Mouse (Mus musculus) embryonic facial prominence, embryonic 15.5 days (tissue): ENCODE data around the gene Lin7b. TPM values are rescaled to one million over a fixed set of nuclear protein-coding genes. Genes with fewer than 3 reads are reported as not detected.
"Not testable (repeated sequence)": the region's sequence is repeated elsewhere in the genome, so short reads cannot be mapped to it uniquely, and the experiment has no call there.

Experiments
- ATAC-seq: fragments of 200-750 bp; cut with Nextera tagmentation; 2 replicates; pipeline ENCODE4 v1.8.0; 2017; ENCODE audit warnings: low read depth, moderate TSS enrichment; ENCODE audit not compliant: insufficient number of reproducible peaks, low FRiP score, low TSS enrichment
- H3K27ac ChIP-seq: fragments of 300-500 bp; sonication (generic); replicated peaks from 2 replicates; pipeline ENCODE4 v1.5.1; 2015; ENCODE audit warnings: mild to moderate bottlenecking, inconsistent platforms
- H3K27me3 ChIP-seq: fragments of 300-500 bp; sonication (generic); 2 replicates; pipeline ENCODE4 v1.6.1; 2015; ENCODE audit warnings: inconsistent platforms
- H3K36me3 ChIP-seq: fragments of 300-500 bp; sonication (generic); 2 replicates; pipeline ENCODE4 v1.6.1; 2015; ENCODE audit warnings: mild to moderate bottlenecking, inconsistent platforms
- H3K4me1 ChIP-seq: fragments of 300-500 bp; sonication (generic); 2 replicates; pipeline ENCODE4 v1.6.1; 2015; ENCODE audit warnings: inconsistent platforms
- H3K4me2 ChIP-seq: fragments of 300-500 bp; sonication (generic); replicated peaks from 2 replicates; pipeline ENCODE4 v1.6.1; 2015; ENCODE audit warnings: mild to moderate bottlenecking, inconsistent platforms
- H3K4me3 ChIP-seq: fragments of 300-500 bp; sonication (generic); replicated peaks from 2 replicates; pipeline ENCODE4 v1.5.1; 2015; ENCODE audit warnings: mild to moderate bottlenecking, inconsistent platforms
- H3K9ac ChIP-seq: fragments of 300-500 bp; sonication (generic); 2 replicates; pipeline ENCODE4 v1.6.1; 2015; ENCODE audit warnings: inconsistent platforms
- H3K9me3 ChIP-seq: fragments of 300-500 bp; sonication (generic); replicated peaks from 2 replicates; pipeline ENCODE4 v1.6.1; 2016; ENCODE audit warnings: inconsistent platforms
- WGBS: fragments of 180-500 bp; shearing (Covaris S2); methylation state at CpG from one replicate; pipeline ENCODE4 v1.1.7; 2015; 5-methylcytosine and 5-hydroxymethylcytosine counted together
- polyA plus RNA-seq: library from polyadenylated mRNA; unstranded; fragments of >200 nt; fragmentation: Nextera tagmentation; extraction: Ambion mirVana; gene quantifications from 2 replicates; pipeline ENCODE4 v1.2.1, GENCODE M21; 2015

Gene Lin7b
- polyA plus RNA-seq, 1 experiment from 2014 or later, result 4.0 TPM

- Histone ChIP-seq H3K4me3 (no peak overlapping the region), H3K9me3 (no peaks in the 10 kb centered on the region), H3K4me2 (no peak overlapping the region), H3K27ac (no peak overlapping the region), H3K4me1 (peaks cover 20% of the 10 kb centered on the region), H3K9ac (no peak overlapping the region), H3K36me3 (no peaks in the 10 kb centered on the region), H3K27me3 (peaks cover 71% of the 10 kb centered on the region)
- 78% methylated on average over 10 of the region's 10 CpGs for WGBS
- ATAC-seq, result no peak
These were observed 37.5 kb upstream of the Lin7b start for GRCm38 (mm10) chr7:45407836-45408235.

- Histone ChIP-seq H3K27me3 (peaks cover 64% of the 10 kb centered on the region), H3K4me2 (peak overlapping the region; percentile 83), H3K36me3 (no peaks in the 10 kb centered on the region), H3K9me3 (no peaks in the 10 kb centered on the region), H3K4me1 (peaks cover 23% of the 10 kb centered on the region), H3K4me3 (peak overlapping the region; percentile 46), H3K27ac (no peak overlapping the region), H3K9ac (0 out of 2 replicates have a peak overlapping the region, but pooled peaks have one; percentile 2)
- ATAC-seq, result no peak
- WGBS, result 2% methylated on average over 108 of the region's 114 CpGs
These were observed 36.1 kb upstream of the Lin7b start for GRCm38 (mm10) chr7:45406157-45407156.

- Histone ChIP-seq H3K4me3 (peak within 1 kb of the TSS; percentile 46), H3K9ac (0 out of 2 replicates have a peak within 1 kb of the TSS, but pooled peaks have one; percentile 2), H3K4me1 (peaks cover 24% of the 10 kb centered on the region), H3K36me3 (no peaks in the 10 kb centered on the region), H3K27ac (no peak within 1 kb of the TSS), H3K27me3 (peaks cover 53% of the 10 kb centered on the region), H3K9me3 (no peaks in the 10 kb centered on the region), H3K4me2 (peak within 1 kb of the TSS; percentile 83)
- 9% methylated on average over 28 of the region's 28 CpGs for WGBS
- ATAC-seq, result no peak
These were observed 35.0 kb upstream of the Lin7b start, which contains the start of gene Kcna7 for GRCm38 (mm10) chr7:45405091-45406075. Gene Kcna7 (plus strand): TSS chr7:45405653.

GRCm38 (mm10) chr7:45403532-45404261 is 33.3 kb upstream of the Lin7b start:
- no peak for ATAC-seq
- no peak overlapping the region for H3K9ac ChIP-seq
- no peaks in the 10 kb centered on the region for H3K9me3 ChIP-seq
- H3K36me3 ChIP-seq, result no peaks in the 10 kb centered on the region
- H3K4me1 ChIP-seq, result peaks cover 24% of the 10 kb centered on the region
- no peak overlapping the region for H3K27ac ChIP-seq
- H3K27me3 ChIP-seq, result peaks cover 39% of the 10 kb centered on the region
- 35% methylated on average over 6 of the region's 6 CpGs for WGBS
- H3K4me3 ChIP-seq, result no peak overlapping the region
- no peak overlapping the region for H3K4me2 ChIP-seq

- Histone ChIP-seq H3K9ac (no peak overlapping the region; the same call in 1 of the 2 replicates), H3K27ac (no peak overlapping the region), H3K4me3 (no peak overlapping the region), H3K4me1 (peaks cover 20% of the 10 kb centered on the region), H3K4me2 (no peak overlapping the region), H3K36me3 (no peaks in the 10 kb centered on the region), H3K9me3 (no peaks in the 10 kb centered on the region), H3K27me3 (peaks cover 18% of the 10 kb centered on the region)
- WGBS, result 44% methylated on average over 10 of the region's 10 CpGs
- no peak for ATAC-seq
These were observed 31.2 kb upstream of the Lin7b start for GRCm38 (mm10) chr7:45401521-45402085.

GRCm38 (mm10) chr7:45396787-45397186 is 26.4 kb upstream of the Lin7b start:
- H3K36me3 ChIP-seq, result peaks cover 14% of the 10 kb centered on the region
- peaks cover 22% of the 10 kb centered on the region for H3K4me1 ChIP-seq
- no peaks in the 10 kb centered on the region for H3K27me3 ChIP-seq
- ATAC-seq, result no peak
- H3K4me3 ChIP-seq, result no peak overlapping the region
- no peak overlapping the region for H3K4me2 ChIP-seq
- H3K9ac ChIP-seq, result no peak overlapping the region
- no peak overlapping the region for H3K27ac ChIP-seq
- no peaks in the 10 kb centered on the region for H3K9me3 ChIP-seq
- 80% methylated on average over 2 of the region's 2 CpGs for WGBS

- not testable (repeated sequence) for H3K9ac ChIP-seq
- 0% methylated on average over 3 of the region's 3 CpGs for WGBS
These were observed 26.0 kb upstream of the Lin7b start for GRCm38 (mm10) chr7:45396337-45396775.

GRCm38 (mm10) chr7:45395578-45396336 is 25.4 kb upstream of the Lin7b start, which contains the start of gene Snrnp70:
Gene Snrnp70 (minus strand): TSS chr7:45395742.
- H3K27ac ChIP-seq, result peak within 1 kb of the TSS; percentile 99
- no peaks in the 10 kb centered on the region for H3K27me3 ChIP-seq
- H3K4me3 ChIP-seq, result peak within 1 kb of the TSS; percentile 80
- ATAC-seq, result peak; percentile 99
- H3K9ac ChIP-seq, result peak within 1 kb of the TSS; percentile 93
- peak within 1 kb of the TSS; percentile 87 for H3K4me2 ChIP-seq
- no peaks in the 10 kb centered on the region for H3K9me3 ChIP-seq
- WGBS, result 1% methylated on average over 60 of the region's 60 CpGs
- H3K4me1 ChIP-seq, result peaks cover 18% of the 10 kb centered on the region
- H3K36me3 ChIP-seq, result peaks cover 22% of the 10 kb centered on the region

More at GRCm38 (mm10) chr7:45396337-45396775, 26.0 kb upstream of the Lin7b start:
- Histone ChIP-seq H3K27ac (peak overlapping the region; percentile 99), H3K36me3 (peaks cover 18% of the 10 kb centered on the region), H3K4me2 (peak overlapping the region; percentile 63), H3K4me3 (peak overlapping the region; percentile 80), H3K4me1 (peaks cover 18% of the 10 kb centered on the region)
- H3K9me3 ChIP-seq, H3K27me3 ChIP-seq: not testable (repeated sequence)
- ATAC-seq, result peak; percentile 22; the same call in 1 of the 2 replicates

GRCm38 (mm10) chr7:45395129-45395541 is 24.8 kb upstream of the Lin7b start:
- peaks cover 28% of the 10 kb centered on the region for H3K36me3 ChIP-seq
- WGBS, result under 1% methylated on average over 19 of the region's 20 CpGs
- no peaks in the 10 kb centered on the region for H3K9me3 ChIP-seq
- no peaks in the 10 kb centered on the region for H3K27me3 ChIP-seq
- H3K27ac ChIP-seq, result peak overlapping the region; percentile 99
- H3K9ac ChIP-seq, result peak overlapping the region; percentile 93
- peak; percentile 66 for ATAC-seq
- H3K4me2 ChIP-seq, result peak overlapping the region; percentile 87
- H3K4me3 ChIP-seq, result peak overlapping the region; percentile 80
- peaks cover 18% of the 10 kb centered on the region for H3K4me1 ChIP-seq
